ENCODE assay signal across 8 mouse cellular contexts in genomic region chr6:48121092-48121491, GRCm38 (mm10). TPM values are rescaled to one million over a fixed set of nuclear protein-coding genes. Genes with fewer than 3 reads are reported as not detected.
DNase-seq lines count a peak whose midpoint lies in the region; ATAC-seq lines count a peak whose summit lies in the region.
"Not testable (repeated sequence)": the region's sequence is repeated elsewhere in the genome, so short reads cannot be mapped to it uniquely, and the experiment has no call there.

No protein-coding gene starts in this region.

- peak; percentile 28 for DNase-seq in CD4-positive helper T cell, adult 2 months (ENCODE audit: low read depth, low spot score)
- DNase-seq in ZHBTc4 (ENCODE audit: low read depth, low spot score): peak; percentile 86
- peak; percentile 36 for DNase-seq in embryo, embryonic 11.5 days (ENCODE audit: low read depth, low spot score)
- DNase-seq in hindlimb bud, embryonic 11.5 days (ENCODE audit: extremely low spot score, low read depth, low spot score): peak; percentile 49
- DNase-seq in spleen, postnatal 36 days (ENCODE audit: low spot score in 2 of 2): peak; percentile 1 to 2

- not testable (repeated sequence) for H3K9me3 ChIP-seq in limb, embryonic 15.5 days

- not testable (repeated sequence) for H3K9ac ChIP-seq in limb, embryonic 15.5 days

- not testable (repeated sequence) for H3K27me3 ChIP-seq in limb, embryonic 15.5 days

- not testable (repeated sequence) for H3K36me3 ChIP-seq in limb, embryonic 15.5 days

- WGBS in limb, embryonic 15.5 days: 78% methylated on average over 4 of the region's 4 CpGs

- peak; percentile 96 for ATAC-seq in granulocyte monocyte progenitor cell, adult 5-6 weeks (replicated peaks; ENCODE audit: poor library complexity, severe bottlenecking)
- ATAC-seq in limb, embryonic 15.5 days (ENCODE audit: insufficient number of reproducible peaks, low FRiP score, low TSS enrichment, low read depth): peak; percentile 83; the same call in 1 of the 2 replicates
- peak; percentile 92 for ATAC-seq in megakaryocyte progenitor cell, adult 5-6 weeks (replicated peaks; ENCODE audit: poor library complexity)

- not testable (repeated sequence) for H3K4me2 ChIP-seq in limb, embryonic 15.5 days

- not testable (repeated sequence) for H3K4me1 ChIP-seq in limb, embryonic 15.5 days

- not testable (repeated sequence) for H3K4me3 ChIP-seq in limb, embryonic 15.5 days

- H3K27ac ChIP-seq in limb, embryonic 15.5 days: not testable (repeated sequence)

RNA-seq across cellular contexts. Expression of gene Zfp746, which starts 34.7 kb away (rescaled TPM):
- total RNA-seq in granulocyte monocyte progenitor cell, adult 5-6 weeks (2014; fragmentation: Nextera tagmentation): 20.3 and 26.2 TPM in 2 replicates
- total RNA-seq in granulocyte monocyte progenitor cell, adult 5-6 weeks (2017): 18.1 and 23.0 TPM in 2 replicates
- 18.9 and 19.2 TPM in 2 replicates for polyA plus RNA-seq in limb, embryonic 15.5 days (2015; fragmentation: Nextera tagmentation; extraction: Ambion mirVana)
- total RNA-seq in megakaryocyte progenitor cell, adult 5-6 weeks (2015): 23.2 and 25.1 TPM in 2 replicates
- total RNA-seq in megakaryocyte progenitor cell, adult 5-6 weeks (2017): 20.9 and 21.4 TPM in 2 replicates

Comparison
In these comparisons a context has a peak if more than half of its experiments do, and no peak if none do; other contexts are left out.
1. DNase-seq: peak in every context shown above with its lines; median percentile 86 in ZHBTc4; 49 in hindlimb bud, embryonic 11.5 days; 36 in embryo, embryonic 11.5 days; 28 in CD4-positive helper T cell, adult 2 months; 2 in spleen, postnatal 36 days.